Mouse (Mus musculus) skeletal muscle tissue, adult 2 months (tissue): Measurements from ENCODE around the gene Gm38100.

Experiments
- DNase-seq: peaks from one replicate; pipeline ENCODE4 v3.0.0-alpha.2; 2012; ENCODE audit warnings: low read depth, low spot score

Gm38100 gene

GRCm38 (mm10) chr1:175967004-175967745 lies 47.0 kb downstream of the Gm38100 start:
- DNase-seq = no peak

DNA sequence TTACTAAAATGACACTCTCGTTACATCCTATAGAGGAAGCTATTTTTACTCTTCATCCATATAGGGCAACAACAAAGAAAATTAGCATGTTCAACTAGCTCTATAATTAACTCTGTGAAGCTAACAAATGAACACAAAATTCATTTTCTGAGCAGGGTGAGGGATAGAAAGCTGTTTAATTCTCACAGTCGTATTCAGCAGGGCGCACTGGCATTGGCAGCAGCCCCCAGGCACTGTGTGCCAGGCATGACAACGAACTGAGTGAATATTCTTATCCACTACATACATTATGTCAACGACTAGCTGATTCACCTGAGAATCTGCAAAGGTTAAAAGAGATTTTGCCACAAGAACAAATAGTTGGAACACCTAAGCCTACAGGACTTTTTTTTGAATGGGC lies 50.6 kb downstream of the Gm38100 start:
- no peak for DNase-seq
